ENCODE assay signal across 17 mouse cellular contexts in genomic region chr3:149258826-149259225, GRCm38 (mm10).
"Had no signal": no experiment of that assay in that cellular context is flagged by ENCODE, and none has a peak within 500 bp of the region (broad histone marks: within the 10 kb centered on the region; RNA-seq: fewer than 3 reads in every experiment).

No protein-coding gene starts in this region.

- H3K9me3 ChIP-seq: limb, embryonic 15.5 days; liver, embryonic 12.5 days; neural tube, embryonic 13.5 days had no signal

- H3K9ac ChIP-seq: limb, embryonic 15.5 days; liver, embryonic 12.5 days; lung, embryonic 14.5 days; neural tube, embryonic 13.5 days had no signal

- H3K36me3 ChIP-seq: limb, embryonic 15.5 days; liver, embryonic 12.5 days; neural tube, embryonic 13.5 days had no signal

- H3K27ac ChIP-seq: kidney, postnatal 0 days; limb, embryonic 15.5 days; liver, embryonic 12.5 days; neural tube, embryonic 13.5 days had no signal

- DNase-seq: kidney, adult 8-10 months; layer of hippocampus, adult 9-11 months; layer of hippocampus, postnatal 36 days; lung, embryonic 14.5 days; lung, postnatal 10 days; lung, postnatal 4 days; retina, postnatal 1 day; right cerebral cortex, postnatal 4 days; spleen, adult 18-20 months; thymus, adult 2 months; thymus, postnatal 25 days had no signal

- H3K4me1 ChIP-seq: liver, embryonic 12.5 days had no signal

- H3K27me3 ChIP-seq: limb, embryonic 15.5 days; liver, embryonic 12.5 days had no signal

- ATAC-seq: liver, embryonic 12.5 days; midbrain, embryonic 16.5 days had no signal

- H3K4me2 ChIP-seq: limb, embryonic 15.5 days; liver, embryonic 12.5 days; lung, embryonic 14.5 days; midbrain, embryonic 11.5 days; neural tube, embryonic 13.5 days had no signal

- H3K4me3 ChIP-seq: limb, embryonic 15.5 days; liver, embryonic 12.5 days; neural tube, embryonic 13.5 days had no signal
